Mouse (Mus musculus) spleen, embryonic (tissue): ENCODE results near the gene Usp43.

Experiments used
- CTCF ChIA-PET: fragments of 350-600 bp; sonication (Branson Sonifier 250); formaldehyde crosslinking; loops from one replicate; lab custom pipeline; 2022; lab: Charles Lee

Usp43 gene

GRCm38 (mm10) chr11:67897064-67897560 is 24.8 kb downstream of the Usp43 start:
- CTCF ChIA-PET, result no interaction called here

- CTCF ChIA-PET, result no interaction called here
These were observed 26.3 kb downstream of the Usp43 start for GRCm38 (mm10) chr11:67895641-67896040.

- CTCF ChIA-PET, result no interaction called here
These were observed 33.4 kb downstream of the Usp43 start for GRCm38 (mm10) chr11:67888521-67888920.

GRCm38 (mm10) chr11:67885921-67886320 is 36.0 kb downstream of the Usp43 start:
- CTCF ChIA-PET, result no interaction called here

GRCm38 (mm10) chr11:67865521-67866197 is 56.3 kb downstream of the Usp43 start:
- CTCF ChIA-PET, result no interaction called here

- CTCF ChIA-PET, result no interaction called here
These were observed 56.9 kb downstream of the Usp43 start for GRCm38 (mm10) chr11:67865100-67865499.

GRCm38 (mm10) chr11:67861399-67861838 is 60.5 kb downstream of the Usp43 start:
- CTCF ChIA-PET, result no interaction called here

GRCm38 (mm10) chr11:67860743-67861398 is 61.1 kb downstream of the Usp43 start:
- CTCF ChIA-PET, result no interaction called here

- CTCF ChIA-PET, result no interaction called here
These were observed 63.4 kb downstream of the Usp43 start for GRCm38 (mm10) chr11:67858518-67858917.

- CTCF ChIA-PET, result no interaction called here
These were observed 66.9 kb downstream of the Usp43 start for GRCm38 (mm10) chr11:67855035-67855434.

- CTCF ChIA-PET, result interaction anchor here (0.6 kb wide), 1 partner anchor 224 kb away, joined by 5 read pairs; no protein-coding TSS in a partner anchor
These were observed 68.0 kb downstream of the Usp43 start for GRCm38 (mm10) chr11:67853996-67854395.

GRCm38 (mm10) chr11:67851770-67852169 is 70.2 kb downstream of the Usp43 start:
- CTCF ChIA-PET, result no interaction called here

- CTCF ChIA-PET, result no interaction called here
These were observed 76.8 kb downstream of the Usp43 start for GRCm38 (mm10) chr11:67845193-67845592.

GRCm38 (mm10) chr11:67839810-67840209 is 82.1 kb downstream of the Usp43 start:
- CTCF ChIA-PET, result no interaction called here

GRCm38 (mm10) chr11:67835408-67836078 is 86.4 kb downstream of the Usp43 start:
- CTCF ChIA-PET, result no interaction called here

- CTCF ChIA-PET, result no interaction called here
These were observed 90.1 kb downstream of the Usp43 start for GRCm38 (mm10) chr11:67831820-67832219.

GRCm38 (mm10) chr11:67829530-67829929 is 92.4 kb downstream of the Usp43 start:
- CTCF ChIA-PET, result no interaction called here

- CTCF ChIA-PET, result no interaction called here
These were observed 93.4 kb downstream of the Usp43 start for GRCm38 (mm10) chr11:67828360-67829059.

GRCm38 (mm10) chr11:67821560-67821959 is 100.4 kb downstream of the Usp43 start:
- CTCF ChIA-PET, result no interaction called here

- CTCF ChIA-PET, result no interaction called here
These were observed 101.7 kb downstream of the Usp43 start for GRCm38 (mm10) chr11:67820221-67820620.

- CTCF ChIA-PET, result no interaction called here
These were observed 102.3 kb downstream of the Usp43 start for GRCm38 (mm10) chr11:67819604-67820003.

- CTCF ChIA-PET, result no interaction called here
These were observed 110.4 kb downstream of the Usp43 start for GRCm38 (mm10) chr11:67811535-67811934.
